Mouse (Mus musculus): ENCODE measurements around the gene Tnfrsf23. TPM values are rescaled to one million over a fixed set of nuclear protein-coding genes. Genes with fewer than 3 reads are reported as not detected.
"Not testable (repeated sequence)": the region's sequence is repeated elsewhere in the genome, so short reads cannot be mapped to it uniquely, and the experiment has no call there.

The Tnfrsf23 gene
- polyA plus RNA-seq, 1 experiment from 2014 or later = 0.90 TPM

DNA sequence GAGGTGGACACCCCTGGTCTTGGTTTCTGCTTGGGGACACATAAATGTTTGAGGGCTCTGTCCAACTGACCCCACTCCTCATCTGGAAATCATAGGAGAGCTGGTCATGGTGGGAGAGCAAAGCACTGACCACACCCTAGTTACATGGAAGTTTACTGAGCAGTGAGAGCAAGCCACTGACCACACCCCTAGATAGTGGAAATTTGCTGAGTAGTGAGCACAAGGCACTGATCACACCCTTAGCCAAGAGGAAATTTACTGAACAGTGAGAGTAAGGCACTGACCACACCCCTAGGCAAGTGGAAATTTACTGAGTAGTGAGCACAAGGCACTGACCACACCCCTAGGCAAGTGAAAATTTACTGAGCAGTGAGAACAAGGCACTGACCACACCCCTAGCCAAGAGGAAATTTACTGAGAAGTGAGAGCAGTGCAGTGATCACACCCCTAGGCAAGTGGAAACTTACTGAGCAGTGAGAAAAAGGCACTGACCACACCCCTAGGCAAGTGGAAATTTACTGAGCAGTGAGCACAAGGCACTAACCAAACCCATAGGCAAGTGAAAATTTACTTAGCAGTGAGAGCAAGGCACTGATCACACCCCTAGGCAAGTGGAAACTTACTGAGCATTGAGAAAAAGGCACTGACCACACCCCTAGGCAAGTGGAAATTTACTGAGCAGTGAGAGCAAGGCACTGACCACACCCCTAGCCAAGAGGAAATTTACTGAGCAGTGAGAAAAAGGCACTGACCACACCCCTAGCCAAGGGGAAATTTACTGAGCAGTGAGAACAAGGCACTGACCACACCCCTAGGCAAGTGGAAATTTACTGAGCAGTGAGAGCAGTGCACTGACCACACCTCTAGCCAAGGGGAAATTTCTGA, 19.0 kb downstream of the Tnfrsf23 start:
- Histone ChIP-seq H3K9ac (replicated peaks) (no peak overlapping the region), H3K4me2 (ENCODE audit: low read depth, low read length) (no peak overlapping the region), H3K9me3 (ENCODE audit: low read length) (no peaks in the 10 kb centered on the region), H3K4me1 (ENCODE audit: insufficient read depth) (no peaks in the 10 kb centered on the region), H3K36me3 (replicated peaks; ENCODE audit: insufficient read depth, low read length) (no peaks in the 10 kb centered on the region), H3K27me3 (ENCODE audit: insufficient read depth, low read length) (no peaks in the 10 kb centered on the region), H3K4me3 (ENCODE audit: low read depth, low read length) (no peak overlapping the region), H3K27ac (ENCODE audit: low read depth) (no peak overlapping the region)
- no peak for TF ChIP-seq EP300 (IDR thresholded peaks at IDR 0.05; ENCODE audit: low read depth)
- no peak for TF ChIP-seq CTCF (IDR thresholded peaks at IDR 0.05; ENCODE audit: low read depth)
- ATAC-seq (no peak), DNase-seq (no peak)

DNA sequence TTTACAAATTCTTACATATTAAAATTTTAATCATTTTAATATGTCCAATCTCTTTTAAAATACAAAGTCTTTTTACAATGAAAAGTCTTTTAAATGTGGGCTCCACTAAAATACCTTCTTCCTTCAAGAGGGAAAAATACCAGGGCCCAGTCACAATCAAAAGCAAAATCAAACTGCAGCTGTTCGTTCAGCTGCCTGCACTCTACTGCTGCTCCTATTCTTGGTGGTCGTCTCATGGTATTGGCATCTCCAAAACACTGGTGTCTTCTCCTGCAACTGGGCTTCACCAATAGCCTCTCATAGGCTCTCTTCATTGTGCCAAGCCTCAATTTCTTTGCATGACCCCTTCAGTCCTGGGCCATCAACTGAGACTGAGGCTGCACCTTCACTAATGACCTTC, 22.2 kb downstream of the Tnfrsf23 start:
- Histone ChIP-seq H3K9me3 (ENCODE audit: low read length) (no peaks in the 10 kb centered on the region), H3K4me1 (ENCODE audit: insufficient read depth) (no peaks in the 10 kb centered on the region), H3K9ac (replicated peaks) (no peak overlapping the region), H3K4me2 (ENCODE audit: low read depth, low read length) (no peak overlapping the region), H3K4me3 (ENCODE audit: low read depth, low read length) (no peak overlapping the region), H3K36me3 (replicated peaks; ENCODE audit: insufficient read depth, low read length) (no peaks in the 10 kb centered on the region), H3K27me3 (ENCODE audit: insufficient read depth, low read length) (no peaks in the 10 kb centered on the region), H3K27ac (ENCODE audit: low read depth) (no peak overlapping the region)
- WGBS (ENCODE audit: insufficient replicate concordance) = 65% methylated on average over 2 of the region's 2 CpGs
- TF ChIP-seq EP300 (IDR thresholded peaks at IDR 0.05; ENCODE audit: low read depth) (no peak), CTCF (IDR thresholded peaks at IDR 0.05; ENCODE audit: low read depth) (no peak)
- ATAC-seq = no peak
- DNase-seq = no peak

- TF ChIP-seq EP300 (IDR thresholded peaks at IDR 0.05; ENCODE audit: low read depth) (no peak), CTCF (IDR thresholded peaks at IDR 0.05; ENCODE audit: low read depth) (no peak)
- no peaks in the 10 kb centered on the region for H3K4me1 ChIP-seq (ENCODE audit: insufficient read depth)
- no peak overlapping the region for H3K4me2 ChIP-seq (ENCODE audit: low read depth, low read length)
- no peaks in the 10 kb centered on the region for H3K9me3 ChIP-seq (ENCODE audit: low read length)
- DNase-seq = no peak
- H3K4me3 ChIP-seq (ENCODE audit: low read depth, low read length) = no peak overlapping the region
- no peaks in the 10 kb centered on the region for H3K36me3 ChIP-seq (replicated peaks; ENCODE audit: insufficient read depth, low read length)
- no peak overlapping the region for H3K27ac ChIP-seq (ENCODE audit: low read depth)
- ATAC-seq = no peak
- no peaks in the 10 kb centered on the region for H3K27me3 ChIP-seq (ENCODE audit: insufficient read depth, low read length)
- no peak overlapping the region for H3K9ac ChIP-seq (replicated peaks)
These were observed 24.9 kb downstream of the Tnfrsf23 start for GRCm38 (mm10) chr7:143660797-143661196.

GRCm38 (mm10) chr7:143649769-143650346, 35.8 kb downstream of the Tnfrsf23 start:
- not testable (repeated sequence) for H3K27ac ChIP-seq (ENCODE audit: low read depth); DNase-seq; H3K27me3 ChIP-seq (ENCODE audit: insufficient read depth, low read length); H3K36me3 ChIP-seq (replicated peaks; ENCODE audit: insufficient read depth, low read length); H3K9me3 ChIP-seq (ENCODE audit: low read length); ATAC-seq; H3K4me1 ChIP-seq (ENCODE audit: insufficient read depth); H3K9ac ChIP-seq (replicated peaks)
- WGBS (ENCODE audit: insufficient replicate concordance) = 51% methylated on average over 10 of the region's 10 CpGs
- H3K4me2 ChIP-seq (ENCODE audit: low read depth, low read length) = peak overlapping the region; percentile 88; the same call in 1 of the 2 replicates
- peak overlapping the region; percentile 52; the same call in 1 of the 2 replicates for H3K4me3 ChIP-seq (ENCODE audit: low read depth, low read length)

DNA sequence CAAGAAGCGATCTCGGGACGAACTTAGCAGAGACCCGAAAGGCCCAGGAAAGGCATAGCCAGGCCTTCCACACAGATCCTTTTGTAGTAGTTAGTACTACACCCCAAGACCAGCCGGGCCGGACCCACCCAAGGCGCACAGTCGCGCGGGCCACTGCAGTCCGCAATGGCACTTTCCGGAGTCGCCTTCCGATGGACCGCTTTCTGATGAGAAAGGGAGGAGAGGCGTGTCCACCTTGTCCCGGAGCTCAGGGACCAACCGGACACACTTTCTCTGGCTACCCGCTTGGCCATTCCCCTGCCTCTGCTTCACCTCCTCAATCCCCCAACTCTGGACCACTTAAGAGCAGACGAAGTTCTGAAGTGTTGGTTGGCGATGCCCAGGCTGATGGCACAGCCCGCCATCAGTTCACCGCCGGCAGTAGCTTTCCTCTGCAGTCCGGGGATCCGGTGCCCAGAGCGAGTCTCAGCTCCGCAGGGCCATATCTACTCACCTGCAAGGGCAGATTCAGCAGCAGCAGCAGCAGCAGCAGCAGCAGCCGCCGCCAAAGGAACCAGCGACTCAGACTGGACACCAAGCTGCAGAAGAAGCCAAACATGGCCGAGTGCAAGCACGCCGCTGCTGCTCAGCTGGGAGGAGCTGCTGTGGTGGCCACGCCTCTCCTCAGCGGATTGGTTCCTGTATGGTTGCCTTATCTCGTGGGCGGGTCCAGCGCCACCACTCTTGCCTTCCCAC, 36.5 kb downstream of the Tnfrsf23 start, which contains the start of gene Tnfrsf22:
Gene Tnfrsf22, minus strand, starts transcription at position 628 of the 735 bp plus-strand sequence.
- ATAC-seq (peak; percentile 85), DNase-seq (peak; percentile 82)
- Histone ChIP-seq H3K9ac (replicated peaks) (peak within 1 kb of the TSS; percentile 48; the same call in 1 of the 2 replicates), H3K9me3 (ENCODE audit: low read length) (no peaks in the 10 kb centered on the region; the same call in 1 of the 2 replicates), H3K4me3 (ENCODE audit: low read depth, low read length) (peak within 1 kb of the TSS; percentile 52), H3K4me2 (ENCODE audit: low read depth, low read length) (peak within 1 kb of the TSS; percentile 88), H3K27me3 (ENCODE audit: insufficient read depth, low read length) (no peaks in the 10 kb centered on the region), H3K36me3 (replicated peaks; ENCODE audit: insufficient read depth, low read length) (no peaks in the 10 kb centered on the region), H3K27ac (ENCODE audit: low read depth) (no peak within 1 kb of the TSS), H3K4me1 (ENCODE audit: insufficient read depth) (peaks cover 6% of the 10 kb centered on the region)
- TF ChIP-seq CTCF (IDR thresholded peaks at IDR 0.05; ENCODE audit: low read depth) (no peak), EP300 (IDR thresholded peaks at IDR 0.05; ENCODE audit: low read depth) (no peak)
- WGBS (ENCODE audit: insufficient replicate concordance) = 5% methylated on average over 39 of the region's 39 CpGs

DNA sequence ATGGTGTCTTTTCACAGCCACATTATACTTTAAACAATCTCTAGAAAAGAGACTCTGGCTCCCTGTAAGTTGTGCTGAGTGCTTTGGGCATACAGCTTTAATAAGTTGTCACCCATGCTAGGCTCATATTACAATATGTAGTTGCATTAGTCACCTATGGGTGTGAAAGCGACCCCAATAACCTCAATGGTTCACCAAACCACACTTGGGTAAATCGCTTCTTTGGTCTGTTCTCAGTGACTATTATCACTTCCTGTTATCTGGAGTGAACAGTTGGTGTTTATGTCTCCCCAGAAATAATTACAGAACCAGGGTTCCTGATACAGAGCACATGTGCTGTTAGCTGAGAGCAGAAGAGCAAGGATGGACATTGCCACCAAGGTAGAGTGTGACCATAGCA, 41.7 kb downstream of the Tnfrsf23 start:
- not testable (repeated sequence) for DNase-seq; H3K4me3 ChIP-seq (ENCODE audit: low read depth, low read length); H3K36me3 ChIP-seq (replicated peaks; ENCODE audit: insufficient read depth, low read length); ATAC-seq; H3K9me3 ChIP-seq (ENCODE audit: low read length); H3K4me2 ChIP-seq (ENCODE audit: low read depth, low read length); H3K4me1 ChIP-seq (ENCODE audit: insufficient read depth); H3K27ac ChIP-seq (ENCODE audit: low read depth); H3K9ac ChIP-seq (replicated peaks); H3K27me3 ChIP-seq (ENCODE audit: insufficient read depth, low read length)
- WGBS (ENCODE audit: insufficient replicate concordance) = 61% methylated on average over 2 of the region's 2 CpGs
